Mouse (Mus musculus) splenic B cell, adult 2 months (primary cell): ENCODE data around the gene Tbc1d20.

Experiments
- DNase-seq: peaks from one replicate; pipeline ENCODE4 v3.0.0-alpha.2; 2011; ENCODE audit warnings: low read depth, low spot score
- H3K27me3 ChIP-seq: 2 replicates; pipeline ENCODE4 v1.6.1; 2012; ENCODE audit warnings: mild to moderate bottlenecking, low read length, moderate library complexity, mixed read lengths; ENCODE audit not compliant: control insufficient read depth, poor library complexity, insufficient read depth, severe bottlenecking
- H3K36me3 ChIP-seq: 2 replicates; pipeline ENCODE4 v1.6.1; 2012; ENCODE audit warnings: mild to moderate bottlenecking, low read length, moderate library complexity, mixed read lengths; ENCODE audit not compliant: control insufficient read depth, poor library complexity, insufficient read depth, severe bottlenecking

Gene Tbc1d20

GRCm38 (mm10) chr2:152307186-152307585 is 13.6 kb downstream of the Tbc1d20 start:
- Histone ChIP-seq H3K27me3 (no peaks in the 10 kb centered on the region), H3K36me3 (peaks cover 34% of the 10 kb centered on the region)
- no peak for DNase-seq

DNA sequence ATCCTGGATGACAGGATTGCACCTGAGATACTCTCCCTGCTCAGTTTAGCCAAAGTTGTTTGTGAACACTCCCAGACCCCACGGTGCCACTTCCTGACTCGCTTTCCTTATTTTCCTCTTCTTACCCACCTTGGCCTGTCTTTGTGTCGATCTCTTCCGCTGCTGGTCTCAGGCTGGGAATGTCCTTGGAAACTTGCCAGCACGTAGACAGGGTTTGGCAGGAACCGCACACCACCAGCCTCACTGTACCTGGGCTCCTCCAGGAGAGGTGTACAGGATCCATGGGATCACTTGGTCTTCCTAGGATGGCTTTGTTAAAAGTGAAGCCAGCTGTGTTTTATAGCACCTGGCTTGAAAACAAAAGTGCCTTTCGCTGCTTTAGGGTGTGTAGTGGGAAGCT is 19.4 kb downstream of the Tbc1d20 start:
- no peaks in the 10 kb centered on the region for H3K27me3 ChIP-seq
- DNase-seq, result no peak

DNA sequence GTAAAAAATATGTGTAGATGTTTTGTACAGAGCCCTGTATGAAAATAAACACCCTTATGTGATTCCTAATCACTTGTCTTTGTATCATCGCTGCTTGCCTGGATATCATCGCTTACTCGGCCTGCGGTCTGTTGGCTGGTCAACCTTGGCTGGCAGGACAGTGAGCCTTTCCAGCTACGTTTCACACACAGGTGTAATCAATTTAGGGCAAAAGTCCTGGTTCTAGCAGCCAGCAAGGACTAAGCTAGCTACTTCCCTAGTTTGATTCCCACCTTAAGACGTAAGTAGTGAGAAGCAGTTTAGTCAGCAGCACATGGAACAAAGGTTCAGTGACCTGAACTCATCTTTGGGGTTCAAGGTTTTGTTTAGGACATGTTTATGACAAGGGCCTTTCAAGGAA is 20.3 kb downstream of the Tbc1d20 start:
- H3K36me3 ChIP-seq, result peaks cover 21% of the 10 kb centered on the region
- no peak for DNase-seq
- no peaks in the 10 kb centered on the region for H3K27me3 ChIP-seq

More for the DNA sequence above, 19.4 kb downstream of the Tbc1d20 start:
- peaks cover 26% of the 10 kb centered on the region for H3K36me3 ChIP-seq

- Histone ChIP-seq H3K36me3 (peaks cover 11% of the 10 kb centered on the region), H3K27me3 (no peaks in the 10 kb centered on the region)
- no peak for DNase-seq
Observed at GRCm38 (mm10) chr2:152317054-152317453, 23.4 kb downstream of the Tbc1d20 start.

GRCm38 (mm10) chr2:152321558-152321957 is 27.9 kb downstream of the Tbc1d20 start:
- DNase-seq, result no peak
- Histone ChIP-seq H3K27me3 (no peaks in the 10 kb centered on the region), H3K36me3 (peaks cover 6% of the 10 kb centered on the region)

DNA sequence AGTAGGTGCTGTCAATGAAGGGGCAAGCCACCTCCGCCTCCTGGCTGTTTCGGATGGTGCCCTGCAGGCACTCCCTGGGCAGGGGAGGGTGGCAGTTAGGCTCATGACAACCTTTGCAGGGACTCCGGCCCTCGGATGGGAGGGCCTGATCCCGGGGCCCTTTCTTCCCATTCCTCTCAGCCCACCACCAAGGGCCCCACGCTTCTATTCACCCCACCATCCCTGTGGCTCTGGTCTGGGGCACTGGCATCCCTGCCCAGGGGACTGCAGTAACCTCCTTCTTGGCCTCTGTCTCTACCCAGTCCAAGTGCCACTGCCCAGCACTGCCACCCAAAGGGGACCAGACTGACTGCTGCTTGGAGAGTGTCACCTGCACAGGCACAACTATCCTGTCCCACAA is 28.6 kb downstream of the Tbc1d20 start:
- DNase-seq, result no peak
- Histone ChIP-seq H3K27me3 (no peaks in the 10 kb centered on the region), H3K36me3 (peaks cover 10% of the 10 kb centered on the region)

GRCm38 (mm10) chr2:152323971-152324370 is 30.3 kb downstream of the Tbc1d20 start:
- no peak for DNase-seq
- Histone ChIP-seq H3K27me3 (no peaks in the 10 kb centered on the region), H3K36me3 (peaks cover 8% of the 10 kb centered on the region)

GRCm38 (mm10) chr2:152324842-152325241 is 31.2 kb downstream of the Tbc1d20 start:
- H3K27me3 ChIP-seq, result no peaks in the 10 kb centered on the region
- H3K36me3 ChIP-seq, result peaks cover 6% of the 10 kb centered on the region; the same call in 1 of the 2 replicates
- DNase-seq, result no peak

GRCm38 (mm10) chr2:152326157-152326556 is 32.5 kb downstream of the Tbc1d20 start:
- DNase-seq, result no peak
- no peaks in the 10 kb centered on the region for H3K27me3 ChIP-seq
- peaks cover 6% of the 10 kb centered on the region; the same call in 1 of the 2 replicates for H3K36me3 ChIP-seq

DNA sequence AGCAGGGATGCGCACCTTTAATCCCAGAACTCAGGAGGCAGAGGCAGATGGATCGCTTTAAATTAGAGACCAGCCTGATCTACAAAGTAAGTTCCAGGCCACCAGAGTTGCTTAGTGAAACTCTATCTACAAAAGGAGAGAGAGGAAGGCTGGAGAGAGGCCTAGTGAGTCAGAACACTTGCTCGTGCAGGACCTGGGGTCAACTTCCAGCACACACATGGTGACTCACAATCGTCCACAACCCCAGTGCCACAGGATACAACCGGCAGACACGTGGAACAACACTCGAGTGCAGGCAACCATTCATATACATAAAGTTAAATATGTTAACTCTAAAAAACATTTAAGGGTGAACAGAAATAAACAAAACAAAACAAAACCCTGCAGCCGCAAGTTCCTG is 33.0 kb downstream of the Tbc1d20 start:
- Histone ChIP-seq H3K27me3 (no peaks in the 10 kb centered on the region), H3K36me3 (peaks cover 6% of the 10 kb centered on the region; the same call in 1 of the 2 replicates)
- DNase-seq, result no peak

DNA sequence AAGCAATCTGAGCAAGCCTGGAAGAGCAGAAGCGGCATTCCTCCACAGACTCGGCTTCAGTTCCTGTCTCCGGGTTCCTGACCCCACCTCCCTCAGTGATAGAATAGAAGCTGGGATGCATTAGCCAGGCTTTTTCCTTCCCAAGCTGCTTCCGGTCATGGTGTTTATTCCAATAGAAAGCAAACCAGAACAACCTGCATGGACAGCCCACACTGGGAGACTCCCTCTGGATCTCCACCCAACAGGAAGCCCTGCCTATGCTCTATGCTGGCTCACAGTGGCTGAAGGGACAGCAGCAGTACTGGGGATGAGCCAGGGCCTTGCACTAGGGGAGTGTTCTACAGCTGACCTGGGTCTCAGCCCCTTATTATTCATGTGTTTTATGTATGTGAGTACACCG is 34.4 kb downstream of the Tbc1d20 start:
- H3K36me3 ChIP-seq, result peaks cover 6% of the 10 kb centered on the region; the same call in 1 of the 2 replicates
- DNase-seq, result no peak
- no peaks in the 10 kb centered on the region for H3K27me3 ChIP-seq

DNA sequence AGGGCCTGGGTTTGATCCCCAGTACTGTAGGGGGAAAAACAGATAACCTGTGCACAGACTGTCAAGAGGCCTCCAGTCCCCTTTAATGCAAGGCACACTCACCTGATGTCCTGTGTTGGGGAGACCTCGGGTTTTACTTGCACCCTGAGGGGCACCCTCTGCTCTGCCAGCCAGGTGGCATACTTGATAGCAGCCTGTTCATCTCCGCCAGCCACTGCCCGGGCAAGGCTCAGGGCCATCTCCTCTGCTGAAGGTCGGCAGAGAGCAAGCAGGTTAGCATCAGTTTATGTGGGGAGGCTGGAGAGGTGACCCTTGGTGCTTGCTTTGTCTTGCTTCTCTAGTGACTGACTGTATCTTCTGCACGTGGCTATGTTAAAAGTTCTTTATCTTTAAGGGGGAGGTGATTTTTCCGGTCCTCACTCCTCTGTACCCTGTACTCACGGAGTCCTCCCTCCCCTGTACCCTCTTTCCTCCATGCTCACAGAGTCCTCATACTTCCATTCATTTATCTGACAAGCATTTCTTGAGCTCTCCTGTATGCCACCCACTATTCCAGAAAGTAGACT is 37.3 kb downstream of the Tbc1d20 start:
- peaks cover 3% of the 10 kb centered on the region; the same call in 1 of the 2 replicates for H3K36me3 ChIP-seq
- no peaks in the 10 kb centered on the region for H3K27me3 ChIP-seq
- no peak for DNase-seq

DNA sequence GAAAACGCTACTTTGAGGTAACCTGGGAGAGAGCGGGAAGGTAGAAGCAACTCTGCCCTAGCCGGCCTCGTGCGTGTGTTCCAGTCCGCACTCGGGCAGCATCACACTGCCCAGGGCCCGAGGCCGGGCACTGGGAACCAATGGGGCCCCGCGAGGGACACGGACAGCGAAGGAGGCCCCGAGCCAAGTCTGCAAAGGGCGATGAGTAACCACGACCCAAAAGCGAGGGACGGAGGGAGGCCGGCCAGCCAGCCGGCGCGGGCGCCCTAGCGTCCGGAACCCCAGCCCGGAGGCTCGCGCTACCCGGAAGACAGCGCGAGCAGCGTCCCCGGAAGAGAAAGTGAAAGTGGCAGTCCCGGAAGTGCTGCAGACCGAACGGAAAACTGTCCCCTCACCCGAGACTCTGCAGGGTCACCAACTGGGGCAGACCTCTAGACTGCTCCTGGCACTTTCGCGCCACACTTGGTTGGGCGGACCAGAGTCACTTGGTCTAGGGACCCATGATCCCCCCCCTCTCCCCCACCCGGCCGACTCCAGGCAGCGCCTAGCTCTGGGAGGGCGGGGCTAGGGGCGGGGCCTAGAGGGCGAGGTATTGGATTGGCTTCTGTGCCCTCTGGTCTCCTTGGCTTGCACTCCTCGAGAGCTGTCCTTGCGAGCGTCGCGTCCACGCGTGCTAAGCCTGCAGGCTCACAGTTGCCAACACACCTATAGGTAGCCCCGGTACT is 38.6 kb downstream of the Tbc1d20 start, which contains the start of gene Rbck1:
TSS of gene Rbck1 (minus strand) at position 553 of the 725 bp plus-strand sequence.
- Histone ChIP-seq H3K36me3 (no peaks in the 10 kb centered on the region), H3K27me3 (no peaks in the 10 kb centered on the region)
- DNase-seq, result peak; percentile 94

DNA sequence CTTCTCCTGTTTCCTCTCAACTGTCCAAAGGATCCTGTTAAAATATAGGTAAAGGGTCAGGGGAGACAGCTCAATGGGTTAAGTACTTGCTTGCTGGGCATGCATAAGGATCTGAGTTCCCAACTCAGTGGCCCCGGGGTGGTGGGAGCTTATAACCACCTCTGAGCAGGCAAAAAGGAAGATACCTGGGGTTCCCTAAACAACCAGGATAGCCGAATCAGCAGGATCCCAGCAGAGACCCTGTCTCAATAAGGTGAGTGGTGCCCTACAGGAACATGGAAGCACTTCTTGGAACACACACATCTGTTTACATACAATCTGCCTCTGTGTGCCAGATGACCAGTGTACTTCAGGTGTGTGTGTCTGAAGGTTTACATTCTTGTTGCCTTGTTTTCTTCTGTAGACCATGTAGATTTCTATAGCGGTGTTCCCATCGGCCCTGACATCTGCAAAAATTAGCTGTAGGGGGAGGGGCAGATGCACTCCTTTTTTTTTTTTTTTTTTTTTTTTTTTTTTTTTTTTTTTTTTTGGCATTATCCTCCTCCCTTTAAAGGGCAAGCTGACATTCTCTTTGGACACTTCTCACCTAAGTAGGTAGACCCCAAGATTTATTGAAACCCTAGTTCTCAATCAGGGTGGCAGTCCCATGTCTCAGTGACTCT is 39.8 kb downstream of the Tbc1d20 start:
- DNase-seq, result no peak
- H3K36me3 ChIP-seq, result no peaks in the 10 kb centered on the region
- no peaks in the 10 kb centered on the region for H3K27me3 ChIP-seq

GRCm38 (mm10) chr2:152335289-152335820 is 41.7 kb downstream of the Tbc1d20 start:
- no peak for DNase-seq
- no peaks in the 10 kb centered on the region for H3K27me3 ChIP-seq
- H3K36me3 ChIP-seq, result no peaks in the 10 kb centered on the region
